Mouse (Mus musculus): ENCODE results near the gene Ppp4r1.

DNA sequence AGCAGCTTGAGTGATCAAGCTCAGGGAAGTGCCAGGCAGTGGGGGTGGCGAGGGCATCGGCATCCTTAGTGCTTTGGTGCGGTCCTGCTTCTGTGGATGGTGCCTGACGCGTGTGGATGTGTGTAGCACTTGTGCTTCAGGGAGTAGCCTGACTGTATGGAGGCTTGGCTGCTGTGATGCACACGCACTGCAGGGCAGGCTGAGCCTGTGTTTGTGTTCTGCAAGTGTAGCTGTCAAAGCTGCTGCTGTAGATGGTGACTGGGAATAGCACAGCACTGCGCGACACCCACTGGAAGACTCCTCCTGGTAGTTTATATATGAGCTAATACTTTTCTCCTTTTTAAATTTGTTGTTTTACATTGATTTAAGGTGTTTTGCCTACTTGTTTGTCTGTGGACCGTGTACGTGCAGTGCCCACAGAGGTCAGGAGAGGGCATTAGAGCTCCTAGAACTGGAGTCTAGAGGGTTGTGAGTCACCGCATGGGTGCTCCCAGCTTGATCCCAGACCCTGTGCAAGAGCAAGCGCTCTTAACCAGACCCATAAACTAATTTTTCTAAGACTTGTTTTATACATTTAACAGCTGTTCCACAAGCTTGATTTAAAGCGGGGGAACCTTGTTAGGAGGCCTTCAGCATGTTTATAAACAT lies 48.0 kb downstream of the Ppp4r1 start:
- TF ChIP-seq CTCF (IDR thresholded peaks at IDR 0.05; ENCODE audit: low read depth) (peak; percentile 13; the same call in 1 of the 2 replicates), EP300 (IDR thresholded peaks at IDR 0.05; ENCODE audit: low read depth) (no peak)
